Mouse (Mus musculus): ENCODE data around the gene Phlda1.

DNA sequence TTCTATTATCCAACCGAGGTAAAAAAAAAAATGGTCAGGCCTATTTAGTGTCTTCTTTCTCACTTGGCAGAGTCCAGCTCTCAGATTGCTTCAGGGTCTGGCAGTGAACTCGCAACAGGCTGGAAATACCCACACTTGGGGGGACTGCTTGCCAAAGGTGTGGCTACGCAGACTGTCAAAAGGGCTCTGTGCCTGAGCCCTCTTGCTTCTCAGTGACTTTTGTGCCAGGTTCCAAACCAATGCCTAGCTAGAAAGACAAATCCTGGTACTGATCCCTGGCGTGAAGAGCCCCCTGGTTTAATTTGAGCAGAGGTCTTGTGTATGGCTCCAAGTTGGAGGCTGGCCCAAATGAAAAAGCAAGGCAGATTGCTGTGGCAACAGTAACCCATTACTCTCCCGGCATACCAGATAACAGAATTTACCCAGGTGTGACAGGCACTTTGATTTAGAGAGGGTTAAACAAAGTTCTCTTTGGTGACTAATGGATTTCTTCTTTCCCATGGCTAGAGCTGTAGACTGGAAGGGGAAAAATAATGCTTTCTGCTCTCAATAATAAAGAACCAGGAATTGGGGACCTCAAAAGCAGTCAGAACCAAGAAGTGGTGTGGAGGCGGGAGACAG, 44.1 kb downstream of the Phlda1 start:
- no peak for TF ChIP-seq CTCF (IDR thresholded peaks at IDR 0.05; ENCODE audit: borderline replicate concordance, insufficient read depth, low read length)
- no peak for TF ChIP-seq POLR2A (IDR thresholded peaks at IDR 0.05; ENCODE audit: low read depth, low read length)
